Mouse (Mus musculus) heart, postnatal 0 days (tissue): Measurements from ENCODE around the gene Srrd.

Source experiments
- CTCF ChIP-seq: IDR thresholded peaks from 2 replicates; pipeline ENCODE4 v1.5.1; 2016; ENCODE audit warnings: antibody characterized with exemption, control low read depth, low read depth
- EP300 ChIP-seq: IDR thresholded peaks from 2 replicates; pipeline ENCODE4 v1.6.1; 2016; ENCODE audit warnings: antibody characterized with exemption, low read depth

- TF ChIP-seq CTCF (peak; percentile 12; the same call in 1 of the 2 replicates), EP300 (no peak)
Observed at GRCm38 (mm10) chr5:112339215-112339614, 3.6 kb downstream of the Srrd start.
